Mouse (Mus musculus) forebrain, postnatal 0 days (tissue): Measurements from ENCODE around the gene Gm49361. TPM values are rescaled to one million over a fixed set of nuclear protein-coding genes. Genes with fewer than 3 reads are reported as not detected.

Source experiments
- ATAC-seq: fragments of 200-750 bp; cut with Nextera tagmentation; 2 replicates; pipeline ENCODE4 v1.8.0; 2017; ENCODE audit warnings: mild to moderate bottlenecking, moderate library complexity
- DNase-seq: peaks from one replicate; pipeline ENCODE4 v3.0.0-alpha.2; 2015
- H3K27ac ChIP-seq: fragments of 300-500 bp; sonication (generic); 2 replicates; pipeline ENCODE4 v1.5.1; 2014; ENCODE audit warnings: low read depth, mild to moderate bottlenecking, antibody characterized with exemption, low read length, moderate library complexity, mixed read lengths
- H3K27me3 ChIP-seq: fragments of 300-500 bp; sonication (generic); 2 replicates; pipeline ENCODE4 v1.6.1; 2014; ENCODE audit warnings: mild to moderate bottlenecking, low read length, mixed read lengths; ENCODE audit not compliant: insufficient read depth
- H3K36me3 ChIP-seq: fragments of 300-500 bp; sonication (generic); 2 replicates; pipeline ENCODE4 v1.6.1; 2014; ENCODE audit warnings: mild to moderate bottlenecking, moderate library complexity; ENCODE audit not compliant: insufficient read depth
- H3K4me1 ChIP-seq: fragments of 300-500 bp; sonication (generic); 2 replicates; pipeline ENCODE4 v1.6.1; 2014; ENCODE audit warnings: antibody characterized with exemption; ENCODE audit not compliant: insufficient read depth
- H3K4me2 ChIP-seq: fragments of 300-500 bp; sonication (generic); 2 replicates; pipeline ENCODE4 v1.6.1; 2014; ENCODE audit warnings: low read depth, mild to moderate bottlenecking, moderate library complexity
- H3K4me3 ChIP-seq: fragments of 300-500 bp; sonication (generic); 2 replicates; pipeline ENCODE4 v1.5.1; 2014; ENCODE audit warnings: low read depth, low read length, mixed read lengths
- H3K9ac ChIP-seq: fragments of 300-500 bp; sonication (generic); 2 replicates; pipeline ENCODE4 v1.6.1; 2014; ENCODE audit warnings: mild to moderate bottlenecking
- H3K9me3 ChIP-seq: fragments of 300-500 bp; sonication (generic); 2 replicates; pipeline ENCODE4 v1.6.1; 2016; ENCODE audit warnings: low read length
- CTCF ChIP-seq: sonication (generic); IDR thresholded peaks from 2 replicates; pipeline ENCODE4 v1.5.1; 2016; ENCODE audit warnings: antibody characterized with exemption, control low read depth, low read depth
- WGBS: fragments of 180-500 bp; shearing (Covaris S2); extraction: QIAGEN DNeasy Blood & Tissue Kit; methylation state at CpG from one replicate; pipeline ENCODE4 v1.1.7; 2014; 5-methylcytosine and 5-hydroxymethylcytosine counted together
- polyA plus RNA-seq: library from polyadenylated mRNA; unstranded; fragments of >200 nt; fragmentation: Nextera tagmentation; extraction: Ambion mirVana; gene quantifications from 2 replicates; pipeline ENCODE4 v1.2.1, GENCODE M21; 2015
- total RNA-seq: library from RNA; depleted of rRNA; stranded (reverse); fragments of >200 nt; gene quantifications from 2 replicates; pipeline ENCODE4 v1.2.3, GENCODE M21; 2014

The Gm49361 gene
- total and polyA plus RNA-seq, 2 experiments from 2014 or later = not detected

- Histone ChIP-seq H3K27ac (no peak overlapping the region), H3K4me3 (no peak overlapping the region), H3K27me3 (no peaks in the 10 kb centered on the region), H3K4me2 (no peak overlapping the region), H3K36me3 (no peaks in the 10 kb centered on the region), H3K4me1 (peaks cover 18% of the 10 kb centered on the region), H3K9me3 (no peaks in the 10 kb centered on the region), H3K9ac (no peak overlapping the region)
- no peak for TF ChIP-seq CTCF
- DNase-seq (no peak), ATAC-seq (no peak)
- 78% methylated on average over 6 of the region's 6 CpGs for WGBS
These were observed 34.8 kb downstream of the Gm49361 start for GRCm38 (mm10) chr14:57711059-57711458.

- no peak overlapping the region for H3K4me2 ChIP-seq
- ATAC-seq = no peak
- no peak overlapping the region for H3K27ac ChIP-seq
- no peak for TF ChIP-seq CTCF
- no peaks in the 10 kb centered on the region for H3K36me3 ChIP-seq
- H3K9ac ChIP-seq = no peak overlapping the region
- H3K27me3 ChIP-seq = no peaks in the 10 kb centered on the region
- 17% methylated on average over 10 of the region's 10 CpGs for WGBS
- H3K4me3 ChIP-seq = no peak overlapping the region
- H3K9me3 ChIP-seq = no peaks in the 10 kb centered on the region
- H3K4me1 ChIP-seq = peaks cover 18% of the 10 kb centered on the region
- no peak for DNase-seq
These were observed 36.7 kb downstream of the Gm49361 start for GRCm38 (mm10) chr14:57709171-57709570.

GRCm38 (mm10) chr14:57708580-57708979 is 37.3 kb downstream of the Gm49361 start:
- ATAC-seq (no peak), DNase-seq (no peak)
- 62% methylated on average over 7 of the region's 7 CpGs for WGBS

GRCm38 (mm10) chr14:57707100-57707893 is 38.6 kb downstream of the Gm49361 start:
- H3K9ac ChIP-seq = peak overlapping the region; percentile 44
- H3K4me2 ChIP-seq = peak overlapping the region; percentile 6; the same call in 1 of the 2 replicates
- ATAC-seq (peak; percentile 70), DNase-seq (peak; percentile 59)
- H3K4me1 ChIP-seq = peaks cover 18% of the 10 kb centered on the region
- peak overlapping the region; percentile 73 for H3K27ac ChIP-seq
- no peak for TF ChIP-seq CTCF
- H3K4me3 ChIP-seq = no peak overlapping the region
- WGBS = 19% methylated on average over 18 of the region's 18 CpGs
- no peaks in the 10 kb centered on the region for H3K9me3 ChIP-seq
- no peaks in the 10 kb centered on the region for H3K27me3 ChIP-seq
- no peaks in the 10 kb centered on the region for H3K36me3 ChIP-seq

More at GRCm38 (mm10) chr14:57708580-57708979, 37.3 kb downstream of the Gm49361 start:
- no peak overlapping the region for H3K4me2 ChIP-seq
- H3K36me3 ChIP-seq = no peaks in the 10 kb centered on the region
- H3K9ac ChIP-seq = no peak overlapping the region
- peaks cover 18% of the 10 kb centered on the region for H3K4me1 ChIP-seq
- no peak overlapping the region for H3K27ac ChIP-seq
- H3K27me3 ChIP-seq = no peaks in the 10 kb centered on the region
- H3K9me3 ChIP-seq = no peaks in the 10 kb centered on the region
- no peak for TF ChIP-seq CTCF
- H3K4me3 ChIP-seq = no peak overlapping the region

- H3K9me3 ChIP-seq = no peaks in the 10 kb centered on the region
- no peak overlapping the region for H3K4me3 ChIP-seq
These were observed 39.2 kb downstream of the Gm49361 start for GRCm38 (mm10) chr14:57706760-57707099.

GRCm38 (mm10) chr14:57705759-57706158 is 40.1 kb downstream of the Gm49361 start:
- 90% methylated on average over 4 of the region's 4 CpGs for WGBS
- DNase-seq (no peak), ATAC-seq (no peak)
- Histone ChIP-seq H3K27me3 (no peaks in the 10 kb centered on the region), H3K36me3 (no peaks in the 10 kb centered on the region), H3K4me1 (peaks cover 18% of the 10 kb centered on the region), H3K27ac (no peak overlapping the region), H3K9ac (no peak overlapping the region), H3K9me3 (no peaks in the 10 kb centered on the region), H3K4me2 (no peak overlapping the region), H3K4me3 (no peak overlapping the region)
- TF ChIP-seq CTCF = no peak

More at GRCm38 (mm10) chr14:57706760-57707099, 39.2 kb downstream of the Gm49361 start:
- 59% methylated on average over 4 of the region's 4 CpGs for WGBS
- ATAC-seq (no peak), DNase-seq (peak; percentile 52)
- Histone ChIP-seq H3K4me1 (peaks cover 18% of the 10 kb centered on the region), H3K27me3 (no peaks in the 10 kb centered on the region), H3K4me2 (no peak overlapping the region), H3K27ac (peak overlapping the region; percentile 73), H3K9ac (peak overlapping the region; percentile 44; the same call in 1 of the 2 replicates), H3K36me3 (no peaks in the 10 kb centered on the region)
- TF ChIP-seq CTCF = no peak

GRCm38 (mm10) chr14:57705075-57705474 is 40.8 kb downstream of the Gm49361 start:
- Histone ChIP-seq H3K27me3 (no peaks in the 10 kb centered on the region), H3K4me1 (peaks cover 18% of the 10 kb centered on the region), H3K4me2 (no peak overlapping the region), H3K9ac (no peak overlapping the region), H3K4me3 (no peak overlapping the region), H3K36me3 (0 out of 2 replicates have a peak, but pooled peaks cover 3% of the 10 kb centered on the region), H3K9me3 (no peaks in the 10 kb centered on the region), H3K27ac (no peak overlapping the region)
- no peak for DNase-seq
- no peak for ATAC-seq
- WGBS = 78% methylated on average over 4 of the region's 4 CpGs
- TF ChIP-seq CTCF = no peak
